Mouse (Mus musculus): ENCODE data around the gene Asah2.

DNA sequence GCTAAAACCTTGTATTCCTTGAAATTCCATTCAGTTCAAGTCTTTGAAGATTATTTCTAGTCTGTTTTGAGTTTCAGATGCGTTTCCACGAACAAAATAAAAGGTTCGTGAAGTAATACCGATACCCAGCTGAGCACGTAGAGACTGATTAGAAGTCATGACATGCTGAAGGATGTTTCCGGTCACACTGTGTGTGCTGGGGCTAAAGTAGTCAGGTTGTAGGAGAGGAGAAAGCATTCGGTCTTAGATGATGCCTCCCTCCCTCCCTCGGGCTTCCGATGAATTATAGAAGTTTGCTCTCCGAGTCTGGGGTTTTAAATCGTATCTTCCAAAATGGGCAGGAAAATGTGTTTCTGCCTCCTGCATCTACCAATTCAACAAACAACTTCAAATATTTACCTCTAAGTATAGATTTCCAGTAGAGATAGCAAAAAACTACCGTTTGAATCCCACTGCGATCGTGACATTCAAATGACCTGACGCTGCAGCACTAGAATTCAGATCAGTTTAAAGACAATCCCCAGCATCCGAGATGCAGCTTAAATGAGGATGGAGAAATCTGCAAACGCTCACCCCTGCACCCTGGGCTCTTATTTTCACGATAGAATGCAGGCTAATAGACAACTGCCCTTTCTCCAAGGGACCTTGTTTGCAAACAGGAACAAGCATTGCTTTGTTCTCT is 5.6 kb downstream of the Asah2 start:
- no peak for TF ChIP-seq CTCF (IDR thresholded peaks at IDR 0.05; ENCODE audit: extremely low read depth, insufficient read depth, low read length)
- no peak for TF ChIP-seq POLR2A (IDR thresholded peaks at IDR 0.05; ENCODE audit: extremely low read depth, insufficient read depth, low read length)

Data from cortical plate, adult 2 months (tissue).